Mouse (Mus musculus) embryonic facial prominence, embryonic 14.5 days (tissue): ENCODE measurements around the gene Prss35. TPM values are rescaled to one million over a fixed set of nuclear protein-coding genes. Genes with fewer than 3 reads are reported as not detected.

ENCODE experiments used
- ATAC-seq: fragments of 200-750 bp; cut with Nextera tagmentation; 2 replicates; pipeline ENCODE4 v1.8.0; 2017; ENCODE audit warnings: low read depth, moderate number of reproducible peaks, moderate TSS enrichment
- DNase-seq: peaks from one replicate; pipeline ENCODE4 v3.0.0-alpha.2; 2015; ENCODE audit warnings: low spot score
- H3K27ac ChIP-seq: fragments of 300-500 bp; sonication (generic); replicated peaks from 2 replicates; pipeline ENCODE4 v1.5.1; 2014; ENCODE audit warnings: low read depth, mild to moderate bottlenecking, low read length, moderate library complexity
- H3K27me3 ChIP-seq: fragments of 300-500 bp; sonication (generic); replicated peaks from 2 replicates; pipeline ENCODE4 v1.6.1; 2014; ENCODE audit warnings: low read length; ENCODE audit not compliant: control insufficient read depth, insufficient read depth
- H3K36me3 ChIP-seq: fragments of 300-500 bp; sonication (generic); 2 replicates; pipeline ENCODE4 v1.6.1; 2014; ENCODE audit warnings: low read length, mixed read lengths; ENCODE audit not compliant: control insufficient read depth, insufficient read depth
- H3K4me1 ChIP-seq: fragments of 300-500 bp; sonication (generic); 2 replicates; pipeline ENCODE4 v1.6.1; 2014; ENCODE audit warnings: antibody characterized with exemption, low read length; ENCODE audit not compliant: control insufficient read depth, insufficient read depth
- H3K4me2 ChIP-seq: fragments of 300-500 bp; sonication (generic); 2 replicates; pipeline ENCODE4 v1.6.1; 2014; ENCODE audit warnings: low read depth, mild to moderate bottlenecking, low read length, moderate library complexity, mixed read lengths
- H3K4me3 ChIP-seq: fragments of 300-500 bp; sonication (generic); 2 replicates; pipeline ENCODE4 v1.5.1; 2014; ENCODE audit warnings: low read depth, mild to moderate bottlenecking, low read length
- H3K9ac ChIP-seq: fragments of 300-500 bp; sonication (generic); 2 replicates; pipeline ENCODE4 v1.6.1; 2014; ENCODE audit warnings: low read depth, mild to moderate bottlenecking, low read length, moderate library complexity, mixed read lengths
- H3K9me3 ChIP-seq: fragments of 300-500 bp; sonication (generic); 2 replicates; pipeline ENCODE4 v1.6.1; 2016; ENCODE audit warnings: low read length; ENCODE audit not compliant: control insufficient read depth
- WGBS: fragments of 180-500 bp; shearing (Covaris S2); extraction: QIAGEN DNeasy Blood & Tissue Kit; methylation state at CpG from one replicate; pipeline ENCODE4 v1.1.7; 2014; 5-methylcytosine and 5-hydroxymethylcytosine counted together
- polyA plus RNA-seq: library from polyadenylated mRNA; unstranded; fragments of >200 nt; fragmentation: Nextera tagmentation; extraction: Ambion mirVana; gene quantifications from 2 replicates; pipeline ENCODE4 v1.2.1, GENCODE M21; 2014

The Prss35 gene
- 65.4 and 71.9 TPM in 2 replicates for polyA plus RNA-seq

DNA sequence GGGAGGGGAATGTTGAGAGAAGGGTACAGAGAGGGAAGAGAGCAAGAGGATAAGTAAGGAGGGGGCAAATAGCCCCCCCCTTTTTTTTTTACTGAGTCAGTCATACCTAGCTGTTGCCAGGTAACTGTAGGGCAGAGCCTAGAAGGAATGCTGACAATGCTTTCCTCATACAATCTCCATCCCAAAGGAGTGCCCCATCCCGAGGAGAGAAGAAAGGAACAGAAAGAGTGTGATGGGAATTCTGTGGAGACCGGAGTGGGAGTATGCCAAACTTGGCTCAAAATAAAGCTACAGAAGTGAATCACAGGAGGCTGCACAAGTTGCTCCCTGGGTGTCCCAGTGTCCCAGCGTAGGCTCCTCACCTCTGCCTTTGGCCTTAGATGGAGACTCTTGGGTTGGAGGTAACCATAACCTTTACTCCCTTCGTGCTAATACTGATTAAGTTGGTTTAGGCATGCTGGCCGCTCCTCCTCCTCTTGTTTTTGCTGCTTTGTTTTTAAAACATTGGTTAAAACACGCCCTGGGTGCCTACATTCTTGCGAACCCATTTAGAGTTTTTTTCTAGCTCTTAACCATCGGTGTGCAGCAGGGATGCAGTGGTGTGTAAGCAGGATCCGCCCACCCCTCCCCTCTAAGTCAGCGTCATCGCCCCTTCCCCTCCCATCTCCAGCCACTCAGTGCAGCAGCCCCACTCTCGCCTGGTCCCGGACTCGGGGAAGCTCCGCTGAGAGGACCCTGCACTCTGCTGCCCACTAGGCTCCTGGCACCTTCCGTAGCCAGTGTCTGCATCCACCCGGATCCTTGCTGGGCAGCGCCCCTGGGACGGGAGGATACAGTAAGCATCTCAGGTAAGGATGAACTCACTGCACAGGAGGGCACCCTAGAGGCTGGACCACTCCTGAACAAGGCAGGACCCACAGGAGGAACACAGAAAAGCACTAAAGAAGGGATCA lies at the start of gene Prss35:
Gene Prss35 (plus strand): TSS at position 691 of the 953 bp plus-strand sequence.
- WGBS = 6% methylated on average over 19 of the region's 19 CpGs
- Histone ChIP-seq H3K36me3 (no peaks in the 10 kb centered on the region), H3K9me3 (no peaks in the 10 kb centered on the region), H3K4me2 (peak within 1 kb of the TSS; percentile 60), H3K9ac (peak within 1 kb of the TSS; percentile 55), H3K4me3 (peak within 1 kb of the TSS; percentile 40), H3K27ac (no peak within 1 kb of the TSS), H3K27me3 (no peaks in the 10 kb centered on the region), H3K4me1 (peaks cover 9% of the 10 kb centered on the region)
- DNase-seq = peak; percentile 70
- ATAC-seq = peak; percentile 75

DNA sequence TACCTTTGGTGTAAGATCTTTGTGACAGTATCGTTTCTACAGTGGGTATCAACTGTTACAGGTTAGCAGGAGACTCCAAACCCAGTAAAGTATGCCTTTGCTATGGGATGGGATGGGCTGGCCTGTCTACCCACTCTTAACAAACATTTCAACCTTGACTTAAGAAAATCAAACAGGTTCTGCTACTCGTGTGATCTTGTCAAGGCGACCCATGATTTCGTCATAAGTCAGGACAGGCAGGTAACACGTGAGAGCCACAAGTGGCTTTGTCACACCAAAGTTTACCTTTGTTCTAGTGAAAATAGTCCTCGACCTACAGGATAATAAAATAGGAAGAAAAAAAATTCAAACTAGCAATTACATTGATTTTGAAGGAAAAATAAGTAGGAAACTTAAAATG lies 49.5 kb upstream of the Prss35 start:
- no peak overlapping the region for H3K27ac ChIP-seq
- no peak overlapping the region for H3K4me3 ChIP-seq
- no peak overlapping the region for H3K4me2 ChIP-seq
- no peaks in the 10 kb centered on the region for H3K36me3 ChIP-seq
- no peak overlapping the region for H3K9ac ChIP-seq
- H3K27me3 ChIP-seq = no peaks in the 10 kb centered on the region
- 84% methylated on average over 6 of the region's 6 CpGs for WGBS
- ATAC-seq = no peak
- DNase-seq = peak; percentile 16
- no peaks in the 10 kb centered on the region for H3K4me1 ChIP-seq
- H3K9me3 ChIP-seq = no peaks in the 10 kb centered on the region

DNA sequence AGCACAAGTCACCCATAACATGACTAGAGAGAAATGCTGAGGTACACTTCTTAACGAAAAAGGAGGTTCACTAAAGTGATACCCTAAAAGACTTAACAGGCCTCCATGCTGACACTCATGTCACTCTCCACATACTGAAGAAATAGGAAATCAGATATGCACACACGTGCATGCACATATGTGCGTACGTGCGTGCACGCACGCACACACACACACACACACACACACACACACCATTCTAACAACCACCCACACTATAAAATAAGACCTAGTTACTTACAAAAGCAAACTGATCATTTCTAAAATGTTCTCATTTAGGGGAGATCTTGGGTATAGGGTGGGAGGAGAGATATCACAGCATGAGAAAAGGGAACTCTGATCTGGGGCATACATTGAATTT lies 48.8 kb upstream of the Prss35 start:
- no peaks in the 10 kb centered on the region for H3K9me3 ChIP-seq

DNA sequence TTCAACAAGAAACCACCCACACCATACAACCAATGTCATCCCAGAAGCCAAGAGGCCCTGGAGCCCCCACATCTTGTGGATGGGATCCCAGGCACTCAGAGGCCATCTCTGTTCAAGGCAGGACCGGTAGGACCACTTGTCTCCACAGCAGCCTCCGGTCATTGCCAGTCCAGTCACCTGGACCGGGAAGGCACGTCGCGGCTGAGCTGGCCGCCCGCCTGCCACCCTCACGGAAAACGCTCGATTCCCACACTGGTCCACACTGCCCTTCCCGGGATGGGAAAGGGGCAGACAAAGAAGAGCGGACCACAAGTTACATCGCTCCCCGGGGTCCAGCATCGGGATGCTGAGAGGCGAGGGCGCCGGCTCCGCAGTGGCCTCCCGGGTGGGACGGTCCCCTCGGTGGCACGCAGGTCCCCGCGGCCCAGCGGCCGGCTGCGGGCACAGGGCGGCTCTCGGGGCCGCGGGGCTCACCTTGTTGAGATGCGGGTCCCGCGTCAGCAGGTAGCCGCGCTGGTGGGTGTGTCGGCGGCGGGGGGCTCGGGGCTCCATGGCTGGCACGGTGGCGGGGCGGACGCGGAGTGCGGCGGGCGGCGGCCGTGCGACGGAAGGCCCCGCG lies 48.1 kb upstream of the Prss35 start:
- peak overlapping the region; percentile 87 for H3K4me2 ChIP-seq
- WGBS = 2% methylated on average over 26 of the region's 56 CpGs
- H3K27ac ChIP-seq = no peak overlapping the region
- ATAC-seq (peak; percentile 51), DNase-seq (no peak)
- peak overlapping the region; percentile 84 for H3K9ac ChIP-seq
- H3K4me1 ChIP-seq = no peaks in the 10 kb centered on the region
- H3K36me3 ChIP-seq = no peaks in the 10 kb centered on the region
- H3K4me3 ChIP-seq = peak overlapping the region; percentile 80
- no peaks in the 10 kb centered on the region for H3K27me3 ChIP-seq
- no peaks in the 10 kb centered on the region for H3K9me3 ChIP-seq

More for the DNA sequence above, 48.8 kb upstream of the Prss35 start:
- H3K4me3 ChIP-seq = peak overlapping the region; percentile 80
- no peak for ATAC-seq
- H3K9ac ChIP-seq = no peak overlapping the region
- WGBS = 95% methylated on average over 7 of the region's 7 CpGs
- DNase-seq = no peak
- H3K4me2 ChIP-seq = peak overlapping the region; percentile 87
- no peaks in the 10 kb centered on the region for H3K4me1 ChIP-seq
- no peak overlapping the region for H3K27ac ChIP-seq
- no peaks in the 10 kb centered on the region for H3K27me3 ChIP-seq
- no peaks in the 10 kb centered on the region for H3K36me3 ChIP-seq

DNA sequence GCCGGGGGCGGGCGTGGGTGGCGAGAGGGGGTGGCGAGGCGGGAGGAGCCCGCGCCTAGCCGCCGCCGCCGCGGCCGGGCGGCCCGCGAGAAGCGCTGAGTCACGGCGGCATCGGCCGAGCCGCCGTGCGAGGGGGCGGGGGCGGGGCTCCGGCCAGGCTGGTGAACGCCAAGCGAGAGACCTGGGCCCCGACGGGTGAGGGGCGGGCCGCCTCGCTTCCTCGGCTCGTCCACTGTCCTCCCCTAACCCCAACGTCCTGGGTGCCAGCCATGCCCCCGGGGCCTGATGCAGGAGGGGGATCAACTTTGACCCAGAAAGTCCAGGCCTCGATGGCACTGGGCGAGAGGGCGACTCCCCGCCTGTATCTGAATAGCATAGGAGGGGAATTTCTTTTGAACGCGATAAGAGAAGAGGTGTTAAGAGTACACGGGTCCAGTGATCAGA lies 47.6 kb upstream of the Prss35 start, which contains the start of gene Me1:
Gene Me1 (minus strand): TSS at position 136 of the 444 bp plus-strand sequence.
- WGBS = 3% methylated on average over 8 of the region's 46 CpGs
- H3K4me1 ChIP-seq = no peaks in the 10 kb centered on the region
- H3K36me3 ChIP-seq = no peaks in the 10 kb centered on the region
- H3K9me3 ChIP-seq = no peaks in the 10 kb centered on the region
- H3K4me3 ChIP-seq = peak within 1 kb of the TSS; percentile 80
- peak within 1 kb of the TSS; percentile 87 for H3K4me2 ChIP-seq
- H3K27ac ChIP-seq = no peak within 1 kb of the TSS
- no peak for DNase-seq
- peak within 1 kb of the TSS; percentile 84 for H3K9ac ChIP-seq
- peak; percentile 76 for ATAC-seq
- no peaks in the 10 kb centered on the region for H3K27me3 ChIP-seq

DNA sequence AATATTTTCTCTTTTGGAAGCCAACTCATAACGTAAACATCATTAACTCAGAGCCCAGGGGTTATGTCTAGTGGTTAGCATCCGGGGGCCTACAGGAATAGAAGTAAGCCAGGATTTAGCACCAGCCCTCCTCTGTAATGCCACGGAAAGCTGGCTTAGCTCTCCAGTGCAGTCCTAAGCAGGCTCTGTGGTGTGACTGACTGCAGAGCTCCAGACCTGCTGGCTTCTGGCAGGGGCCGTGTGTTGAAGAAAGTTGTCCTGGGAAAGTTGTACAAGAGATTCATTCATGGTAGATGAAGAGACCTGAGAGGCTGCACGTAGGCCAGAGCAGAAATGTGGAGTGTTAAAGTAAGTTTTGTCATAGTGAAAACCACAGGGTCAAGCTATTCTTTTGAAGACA lies 42.2 kb upstream of the Prss35 start:
- peak overlapping the region; percentile 58 for H3K27ac ChIP-seq
- no peak overlapping the region for H3K4me2 ChIP-seq

DNA sequence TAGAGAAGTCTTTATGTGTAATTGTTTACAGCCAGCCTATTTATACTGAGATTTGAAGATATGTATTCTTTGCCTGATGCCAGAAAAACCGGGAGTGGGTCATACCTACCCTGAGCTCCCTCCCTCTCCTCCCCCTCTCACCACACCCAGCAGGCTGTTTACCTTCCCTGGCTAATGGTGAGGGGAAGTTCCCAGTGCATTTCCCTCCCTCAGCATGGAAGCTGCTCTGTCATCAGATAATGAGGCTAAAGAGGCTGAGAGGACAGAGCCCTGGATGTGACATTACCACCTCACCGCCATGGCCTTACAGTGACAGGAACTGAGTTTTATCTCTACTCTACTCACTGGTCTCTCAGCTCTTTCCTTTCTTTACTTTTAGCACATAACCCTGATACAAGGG lies 41.6 kb upstream of the Prss35 start:
- Histone ChIP-seq H3K9me3 (no peaks in the 10 kb centered on the region), H3K9ac (no peak overlapping the region), H3K36me3 (no peaks in the 10 kb centered on the region), H3K4me3 (no peak overlapping the region), H3K4me2 (no peak overlapping the region), H3K27ac (peak overlapping the region; percentile 58; the same call in 1 of the 2 replicates), H3K4me1 (peaks cover 3% of the 10 kb centered on the region; the same call in 1 of the 2 replicates), H3K27me3 (no peaks in the 10 kb centered on the region)
- WGBS = 19% methylated on average over 2 of the region's 2 CpGs
- DNase-seq (no peak), ATAC-seq (peak; percentile 62; the same call in 1 of the 2 replicates)

More for the DNA sequence above, 42.2 kb upstream of the Prss35 start:
- ATAC-seq = peak; percentile 70
- DNase-seq = peak; percentile 67
- Histone ChIP-seq H3K9me3 (no peaks in the 10 kb centered on the region), H3K4me3 (no peak overlapping the region), H3K4me1 (peaks cover 3% of the 10 kb centered on the region; the same call in 1 of the 2 replicates), H3K27me3 (no peaks in the 10 kb centered on the region), H3K9ac (no peak overlapping the region), H3K36me3 (no peaks in the 10 kb centered on the region)
- WGBS = 19% methylated on average over 5 of the region's 5 CpGs

DNA sequence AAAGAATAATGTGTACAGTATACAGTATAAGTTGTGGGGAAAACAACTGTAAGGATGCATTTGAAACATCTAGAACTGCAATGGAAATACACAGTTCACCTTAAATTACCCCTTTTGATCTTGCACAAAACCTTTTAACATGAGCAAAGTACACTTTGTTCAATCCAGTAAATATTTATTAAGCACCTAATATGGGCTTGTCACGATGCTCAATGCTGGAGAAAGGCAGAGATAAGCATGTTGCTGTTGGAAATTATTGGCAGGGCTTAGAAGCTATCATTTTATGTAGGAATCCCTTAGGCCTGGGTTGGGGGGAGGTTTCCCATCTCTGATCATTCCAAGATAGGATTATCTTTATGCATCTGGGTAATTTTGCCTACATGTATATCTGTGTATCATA lies 36.0 kb upstream of the Prss35 start:
- H3K9me3 ChIP-seq = no peaks in the 10 kb centered on the region
- no peaks in the 10 kb centered on the region for H3K36me3 ChIP-seq
- no peak overlapping the region for H3K4me3 ChIP-seq
- no peak overlapping the region for H3K4me2 ChIP-seq
- WGBS = 60% methylated on average over 1 of the region's 1 CpGs
- no peaks in the 10 kb centered on the region for H3K4me1 ChIP-seq
- no peak overlapping the region for H3K9ac ChIP-seq
- ATAC-seq (no peak), DNase-seq (no peak)
- no peaks in the 10 kb centered on the region for H3K27me3 ChIP-seq
- H3K27ac ChIP-seq = no peak overlapping the region
